Mouse (Mus musculus): ENCODE data around the gene Cdkal1. TPM values are rescaled to one million over a fixed set of nuclear protein-coding genes. Genes with fewer than 3 reads are reported as not detected.

Gene Cdkal1
- polyA plus RNA-seq, 1 experiment from 2014 or later: 8.7 TPM

DNA sequence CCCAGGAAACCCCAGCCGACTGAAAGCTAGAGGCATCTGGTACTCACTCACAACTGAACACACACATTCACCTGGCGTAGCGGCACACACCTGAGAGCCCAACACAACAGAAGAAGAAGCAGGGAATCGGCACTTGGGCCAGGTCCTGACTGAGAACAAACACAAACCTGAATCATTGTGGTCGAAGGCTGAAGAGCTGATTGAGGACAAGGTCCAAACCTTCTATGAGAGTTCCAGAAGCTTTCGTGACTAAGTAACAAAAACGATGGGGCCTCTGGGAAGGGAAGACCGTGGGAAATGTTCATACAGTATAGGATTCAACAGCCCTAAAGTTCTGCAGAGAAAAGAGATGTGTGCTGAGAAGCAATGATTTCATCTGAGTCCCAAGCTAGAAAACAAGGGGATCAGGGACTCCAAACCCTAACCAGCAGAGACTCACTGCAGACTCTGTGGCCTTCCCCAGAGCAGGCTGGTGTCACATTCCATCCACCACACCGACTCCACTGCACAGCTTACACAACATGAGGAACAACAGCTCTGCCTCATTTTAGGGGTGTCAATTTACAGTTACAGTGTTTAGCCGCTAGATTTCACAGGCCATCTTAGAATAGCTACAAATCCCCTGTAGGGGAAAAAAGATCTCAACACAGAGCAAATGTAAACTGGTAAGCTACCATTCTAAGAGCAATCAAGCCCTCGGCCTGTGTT lies 175.8 kb downstream of the Cdkal1 start:
- Histone ChIP-seq H3K27me3 (ENCODE audit: insufficient read depth, low read length) (no peaks in the 10 kb centered on the region), H3K4me2 (ENCODE audit: low read depth, low read length) (no peak overlapping the region), H3K9ac (replicated peaks) (no peak overlapping the region), H3K36me3 (replicated peaks; ENCODE audit: insufficient read depth, low read length) (no peaks in the 10 kb centered on the region), H3K4me3 (ENCODE audit: low read depth, low read length) (no peak overlapping the region), H3K4me1 (ENCODE audit: insufficient read depth) (no peaks in the 10 kb centered on the region), H3K9me3 (ENCODE audit: low read length) (no peaks in the 10 kb centered on the region), H3K27ac (ENCODE audit: low read depth) (no peak overlapping the region)
- TF ChIP-seq EP300 (IDR thresholded peaks at IDR 0.05; ENCODE audit: low read depth) (no peak), CTCF (IDR thresholded peaks at IDR 0.05; ENCODE audit: low read depth) (no peak)
- no peak for DNase-seq
- ATAC-seq: no peak
- 68% methylated on average over 11 of the region's 11 CpGs for WGBS (ENCODE audit: insufficient replicate concordance)

DNA sequence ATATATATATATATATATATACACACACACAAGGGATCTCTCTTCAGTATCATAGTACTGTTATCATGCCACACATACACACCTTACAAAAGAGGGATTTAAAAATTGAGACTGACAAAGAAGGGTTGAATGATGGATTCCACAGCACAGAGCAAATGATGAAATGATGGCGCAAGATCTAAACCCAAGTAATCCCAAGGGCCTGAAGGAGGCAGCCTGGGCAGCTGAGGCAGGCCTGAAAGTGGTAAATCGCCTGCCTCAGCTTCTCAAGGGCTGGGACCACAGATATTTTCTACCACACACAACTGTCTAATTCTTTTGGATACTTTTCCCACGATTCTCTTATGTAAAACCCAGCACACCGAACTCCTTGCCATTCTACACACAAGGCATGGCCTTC lies 177.9 kb downstream of the Cdkal1 start:
- H3K4me3 ChIP-seq (ENCODE audit: low read depth, low read length): no peak overlapping the region
- TF ChIP-seq CTCF (IDR thresholded peaks at IDR 0.05; ENCODE audit: low read depth) (no peak), EP300 (IDR thresholded peaks at IDR 0.05; ENCODE audit: low read depth) (no peak)
- H3K27ac ChIP-seq (ENCODE audit: low read depth): no peak overlapping the region
- WGBS (ENCODE audit: insufficient replicate concordance): 76% methylated on average over 4 of the region's 4 CpGs
- no peaks in the 10 kb centered on the region for H3K36me3 ChIP-seq (replicated peaks; ENCODE audit: insufficient read depth, low read length)
- no peaks in the 10 kb centered on the region for H3K27me3 ChIP-seq (ENCODE audit: insufficient read depth, low read length)
- no peaks in the 10 kb centered on the region for H3K4me1 ChIP-seq (ENCODE audit: insufficient read depth)
- H3K9ac ChIP-seq (replicated peaks): no peak overlapping the region
- ATAC-seq (no peak), DNase-seq (no peak)
- no peak overlapping the region for H3K4me2 ChIP-seq (ENCODE audit: low read depth, low read length)
- no peaks in the 10 kb centered on the region for H3K9me3 ChIP-seq (ENCODE audit: low read length)

- WGBS (ENCODE audit: insufficient replicate concordance): 86% methylated on average over 3 of the region's 3 CpGs
Measured at GRCm38 (mm10) chr13:29670626-29671025, 184.8 kb downstream of the Cdkal1 start.

GRCm38 (mm10) chr13:29663908-29664307 lies 191.6 kb downstream of the Cdkal1 start:
- H3K27ac ChIP-seq (ENCODE audit: low read depth): no peak overlapping the region
- no peak for DNase-seq
- no peak for TF ChIP-seq EP300 (IDR thresholded peaks at IDR 0.05; ENCODE audit: low read depth)
- TF ChIP-seq CTCF (IDR thresholded peaks at IDR 0.05; ENCODE audit: low read depth): no peak
- WGBS (ENCODE audit: insufficient replicate concordance): 39% methylated on average over 3 of the region's 3 CpGs
- H3K27me3 ChIP-seq (ENCODE audit: insufficient read depth, low read length): no peaks in the 10 kb centered on the region
- H3K4me3 ChIP-seq (ENCODE audit: low read depth, low read length): no peak overlapping the region
- H3K9ac ChIP-seq (replicated peaks): no peak overlapping the region
- ATAC-seq: no peak
- no peak overlapping the region for H3K4me2 ChIP-seq (ENCODE audit: low read depth, low read length)
- H3K9me3 ChIP-seq (ENCODE audit: low read length): no peaks in the 10 kb centered on the region
- H3K36me3 ChIP-seq (replicated peaks; ENCODE audit: insufficient read depth, low read length): no peaks in the 10 kb centered on the region
- no peaks in the 10 kb centered on the region for H3K4me1 ChIP-seq (ENCODE audit: insufficient read depth)

More at GRCm38 (mm10) chr13:29670626-29671025, 184.8 kb downstream of the Cdkal1 start:
- H3K9me3 ChIP-seq (ENCODE audit: low read length): no peaks in the 10 kb centered on the region
- H3K4me2 ChIP-seq (ENCODE audit: low read depth, low read length): no peak overlapping the region
- no peaks in the 10 kb centered on the region for H3K27me3 ChIP-seq (ENCODE audit: insufficient read depth, low read length)
- DNase-seq (no peak), ATAC-seq (no peak)
- H3K27ac ChIP-seq (ENCODE audit: low read depth): no peak overlapping the region
- no peak overlapping the region for H3K4me3 ChIP-seq (ENCODE audit: low read depth, low read length)
- TF ChIP-seq EP300 (IDR thresholded peaks at IDR 0.05; ENCODE audit: low read depth) (no peak), CTCF (IDR thresholded peaks at IDR 0.05; ENCODE audit: low read depth) (no peak)
- H3K4me1 ChIP-seq (ENCODE audit: insufficient read depth): no peaks in the 10 kb centered on the region
- no peak overlapping the region for H3K9ac ChIP-seq (replicated peaks)
- no peaks in the 10 kb centered on the region for H3K36me3 ChIP-seq (replicated peaks; ENCODE audit: insufficient read depth, low read length)

GRCm38 (mm10) chr13:29655841-29656365 lies 199.6 kb downstream of the Cdkal1 start:
- WGBS (ENCODE audit: insufficient replicate concordance): 81% methylated on average over 11 of the region's 11 CpGs
- Histone ChIP-seq H3K27me3 (ENCODE audit: insufficient read depth, low read length) (no peaks in the 10 kb centered on the region), H3K9ac (replicated peaks) (no peak overlapping the region), H3K4me3 (ENCODE audit: low read depth, low read length) (no peak overlapping the region), H3K4me2 (ENCODE audit: low read depth, low read length) (no peak overlapping the region), H3K9me3 (ENCODE audit: low read length) (no peaks in the 10 kb centered on the region), H3K4me1 (ENCODE audit: insufficient read depth) (peaks cover 3% of the 10 kb centered on the region; the same call in 1 of the 2 replicates), H3K27ac (ENCODE audit: low read depth) (no peak overlapping the region), H3K36me3 (replicated peaks; ENCODE audit: insufficient read depth, low read length) (no peaks in the 10 kb centered on the region)
- no peak for ATAC-seq
- DNase-seq: no peak
- TF ChIP-seq CTCF (IDR thresholded peaks at IDR 0.05; ENCODE audit: low read depth): no peak
- TF ChIP-seq EP300 (IDR thresholded peaks at IDR 0.05; ENCODE audit: low read depth): no peak

- Histone ChIP-seq H3K4me3 (ENCODE audit: low read depth, low read length) (no peak overlapping the region), H3K9ac (replicated peaks) (no peak overlapping the region), H3K9me3 (ENCODE audit: low read length) (no peaks in the 10 kb centered on the region), H3K36me3 (replicated peaks; ENCODE audit: insufficient read depth, low read length) (no peaks in the 10 kb centered on the region), H3K27ac (ENCODE audit: low read depth) (no peak overlapping the region), H3K4me1 (ENCODE audit: insufficient read depth) (peaks cover 3% of the 10 kb centered on the region; the same call in 1 of the 2 replicates), H3K4me2 (ENCODE audit: low read depth, low read length) (no peak overlapping the region), H3K27me3 (ENCODE audit: insufficient read depth, low read length) (no peaks in the 10 kb centered on the region)
- WGBS (ENCODE audit: insufficient replicate concordance): 69% methylated on average over 4 of the region's 4 CpGs
- ATAC-seq (peak; percentile 47; the same call in 1 of the 2 replicates), DNase-seq (no peak)
- no peak for TF ChIP-seq CTCF (IDR thresholded peaks at IDR 0.05; ENCODE audit: low read depth)
- TF ChIP-seq EP300 (IDR thresholded peaks at IDR 0.05; ENCODE audit: low read depth): no peak
Measured at GRCm38 (mm10) chr13:29653407-29653806, 202.1 kb downstream of the Cdkal1 start.

Data from liver, postnatal 0 days (tissue).